Mouse (Mus musculus): ENCODE measurements around the gene Enpp4.

The Enpp4 gene

GRCm38 (mm10) chr17:44091512-44091911 lies 14.1 kb downstream of the Enpp4 start:
- no peak for DNase-seq (ENCODE audit: low read depth, low spot score)

- no peak for DNase-seq (ENCODE audit: low read depth, low spot score)
Measured at GRCm38 (mm10) chr17:44090916-44091315, 14.7 kb downstream of the Enpp4 start.

DNA sequence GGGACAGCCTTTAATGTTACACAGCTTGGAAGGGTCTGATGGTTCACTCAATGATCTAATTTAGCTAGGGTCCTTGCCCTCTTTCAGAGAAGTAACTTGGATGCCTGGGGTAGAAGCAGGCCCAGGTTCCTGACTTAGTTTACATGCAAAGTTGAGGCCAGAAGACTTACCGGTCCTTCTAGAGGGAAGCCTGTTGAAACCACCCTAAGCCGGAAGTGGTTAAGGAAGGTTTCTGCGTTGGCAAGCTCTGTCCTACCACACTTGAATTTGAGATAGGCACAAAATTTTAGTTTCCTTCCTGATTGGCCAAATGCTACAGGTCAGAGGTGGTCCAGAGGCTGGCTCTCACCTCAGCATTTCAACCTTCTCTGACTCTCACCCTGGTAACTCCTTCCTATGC lies 17.4 kb downstream of the Enpp4 start:
- DNase-seq (ENCODE audit: low read depth, low spot score): no peak

- DNase-seq (ENCODE audit: low read depth, low spot score): no peak
Measured at GRCm38 (mm10) chr17:44083156-44083555, 22.5 kb downstream of the Enpp4 start.

DNA sequence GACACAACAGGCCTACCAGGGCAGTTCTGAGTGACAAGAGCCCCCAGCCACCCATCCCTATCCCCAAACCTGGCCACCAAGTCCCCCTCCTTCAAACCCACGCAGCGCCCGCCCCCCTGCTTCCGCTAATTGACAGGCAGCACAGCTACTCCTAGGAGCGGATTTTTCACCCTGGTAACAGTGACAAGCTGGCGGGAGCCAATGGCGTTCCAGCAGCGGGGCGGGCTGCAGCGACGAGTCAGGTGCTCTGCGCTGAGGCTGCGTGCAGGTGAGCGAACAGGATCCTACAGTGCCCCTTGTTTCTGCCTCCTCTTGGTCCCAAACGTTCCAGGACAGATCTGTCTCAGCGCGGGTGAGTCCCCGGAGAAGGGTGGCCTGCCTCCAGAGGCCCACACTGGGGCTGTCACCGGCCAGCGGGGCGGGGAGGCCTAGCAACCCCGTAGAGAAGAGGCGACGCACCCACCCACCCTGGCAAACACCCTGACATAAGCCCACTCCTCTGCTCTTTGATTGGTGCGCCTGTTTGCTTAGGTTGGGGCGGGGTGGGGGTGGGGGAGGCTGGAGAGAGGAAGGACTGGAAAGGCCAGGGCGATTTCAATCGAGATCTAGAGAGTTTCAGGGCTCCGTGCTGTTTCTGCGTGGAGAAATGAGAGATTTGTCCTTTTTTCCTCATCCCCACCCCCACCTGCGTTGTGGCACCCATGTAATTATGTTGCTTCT lies 26.8 kb downstream of the Enpp4 start, which contains the start of gene Enpp5:
TSS of gene Enpp5 (plus strand) at position 183 of the 720 bp plus-strand sequence.
- DNase-seq (ENCODE audit: low read depth, low spot score): peak; percentile 69

- DNase-seq (ENCODE audit: low read depth, low spot score): no peak
Measured at GRCm38 (mm10) chr17:44077843-44078160, 27.8 kb downstream of the Enpp4 start.

DNA sequence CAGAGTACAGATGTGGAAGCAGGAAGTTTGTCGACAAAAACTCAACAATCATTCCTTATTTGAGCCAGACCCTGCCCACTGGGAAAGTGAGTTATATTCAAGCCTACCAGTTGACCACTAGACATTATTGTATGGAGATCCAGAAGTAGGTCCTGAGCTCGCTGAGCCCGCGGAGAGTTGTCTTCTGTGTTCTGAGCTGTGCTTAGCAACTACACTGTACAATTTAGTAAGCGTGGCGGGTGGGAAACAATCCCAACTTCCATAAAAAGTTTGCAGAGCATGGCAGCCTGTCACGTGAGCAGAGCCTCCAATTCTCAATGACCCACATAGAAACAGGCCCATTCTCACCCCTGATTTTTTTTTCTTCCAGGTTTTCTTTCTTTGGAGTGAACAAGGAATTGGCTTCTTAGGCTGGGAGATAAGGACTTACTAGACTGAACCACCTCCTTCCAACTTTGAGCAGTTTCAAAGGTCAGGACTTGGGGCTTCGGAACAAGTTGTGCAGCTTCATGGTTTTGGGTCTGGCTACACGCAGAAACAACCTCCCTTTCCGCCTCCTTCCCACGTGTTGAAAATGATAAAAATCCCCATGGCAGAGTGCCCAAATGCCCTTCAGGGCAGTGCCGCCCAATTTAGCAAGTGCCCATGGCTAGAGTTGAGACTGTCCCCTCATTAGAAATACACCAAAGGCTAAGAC lies 28.3 kb downstream of the Enpp4 start:
- no peak for DNase-seq (ENCODE audit: low read depth, low spot score)

- peak; percentile 33 for DNase-seq (ENCODE audit: low read depth, low spot score)
Measured at GRCm38 (mm10) chr17:44076051-44076680, 29.4 kb downstream of the Enpp4 start.

DNA sequence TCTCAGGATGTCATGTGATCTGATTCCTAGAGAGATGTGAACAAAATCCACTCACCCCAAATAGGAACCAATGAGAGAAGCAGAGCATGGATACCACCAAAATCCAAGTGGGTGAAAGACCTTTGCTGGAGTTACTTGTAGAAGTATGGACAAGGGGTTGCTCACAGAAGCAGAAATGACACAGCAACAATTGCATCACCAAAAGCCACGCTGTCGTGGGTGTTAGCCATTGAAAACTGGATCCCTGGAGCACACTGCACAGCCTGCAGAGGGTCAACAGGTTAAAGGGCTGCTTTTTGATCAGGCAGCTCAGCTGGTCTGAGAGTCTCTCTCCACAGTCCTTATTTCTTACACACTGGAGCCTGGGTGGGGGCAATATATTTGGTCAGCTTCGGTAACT lies 30.0 kb downstream of the Enpp4 start:
- DNase-seq (ENCODE audit: low read depth, low spot score): no peak

- DNase-seq (ENCODE audit: low read depth, low spot score): no peak
Measured at GRCm38 (mm10) chr17:44071680-44072079, 33.9 kb downstream of the Enpp4 start.

DNA sequence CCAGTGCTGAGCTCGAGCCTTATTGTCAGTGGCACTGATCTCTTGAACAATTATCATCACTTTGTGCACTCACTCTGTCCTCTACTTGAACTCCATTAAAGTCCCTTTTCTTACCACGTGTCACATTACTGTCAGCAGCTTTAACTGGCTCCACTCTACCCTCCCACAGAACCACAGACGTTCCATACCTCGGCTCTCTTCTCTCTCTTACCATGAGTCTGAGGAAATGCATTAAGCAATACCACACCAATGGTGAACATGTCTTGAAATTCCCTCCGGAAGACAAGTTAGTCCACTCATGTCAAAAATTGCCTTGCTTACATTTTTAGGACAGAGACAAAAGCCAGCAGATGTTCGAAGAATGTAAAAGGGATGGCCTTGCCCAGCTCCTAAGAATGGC lies 36.7 kb downstream of the Enpp4 start:
- no peak for DNase-seq (ENCODE audit: low read depth, low spot score)

- DNase-seq (ENCODE audit: low read depth, low spot score): no peak
Measured at GRCm38 (mm10) chr17:44061289-44061890, 44.2 kb downstream of the Enpp4 start.

- DNase-seq (ENCODE audit: low read depth, low spot score): no peak
Measured at GRCm38 (mm10) chr17:44060781-44061180, 44.8 kb downstream of the Enpp4 start.

DNA sequence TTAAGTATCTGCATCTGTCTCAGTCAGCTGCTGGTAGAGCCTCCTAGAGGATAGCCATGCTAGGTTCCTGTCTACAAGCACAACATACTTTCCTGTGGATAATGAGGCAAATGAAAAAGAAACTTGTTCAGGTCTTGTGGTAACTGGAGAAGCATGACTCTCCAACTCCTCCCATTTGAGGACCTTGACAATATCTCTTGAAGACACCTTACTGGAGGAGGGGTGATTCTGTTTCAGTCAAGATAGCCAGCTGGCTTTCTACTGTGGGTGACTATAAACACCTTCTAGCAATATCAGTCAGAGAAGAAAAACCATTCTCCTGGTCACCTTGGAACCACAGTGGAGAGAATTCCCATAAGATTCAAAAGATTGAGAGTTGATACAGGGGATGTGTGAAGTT lies 47.5 kb downstream of the Enpp4 start:
- no peak for DNase-seq (ENCODE audit: low read depth, low spot score)

DNA sequence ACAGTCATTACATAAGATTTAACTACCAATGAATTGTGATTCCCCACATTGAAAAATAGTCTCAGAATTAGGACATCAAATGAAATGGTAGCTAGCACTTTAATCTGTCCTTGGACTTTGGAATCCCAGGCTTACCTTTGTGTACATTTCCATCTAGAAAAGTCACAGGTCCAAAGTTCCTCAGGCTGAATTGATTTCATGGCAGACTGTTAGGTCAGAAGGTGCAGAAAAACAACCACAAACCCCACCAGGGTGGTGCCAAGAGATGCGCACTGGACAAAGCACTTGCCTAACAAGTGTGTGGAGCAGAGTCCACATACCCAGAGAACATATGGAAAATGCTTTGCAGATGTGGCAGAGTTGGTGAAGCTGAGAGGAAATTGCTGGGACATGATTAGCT lies 48.5 kb downstream of the Enpp4 start:
- no peak for DNase-seq (ENCODE audit: low read depth, low spot score)

- no peak for DNase-seq (ENCODE audit: low read depth, low spot score)
Measured at GRCm38 (mm10) chr17:44053427-44053826, 52.2 kb downstream of the Enpp4 start.
